Mouse (Mus musculus) ES-E14 (cell line): Measurements from ENCODE around the gene Fkbp1a.

ENCODE experiments used
- CHD2 ChIP-seq: IDR thresholded peaks from 2 replicates; pipeline ENCODE4 v1.6.1; 2014; ENCODE audit warnings: mild to moderate bottlenecking, low read depth, low read length, inconsistent platforms
- MAFK ChIP-seq: IDR thresholded peaks from 2 replicates; pipeline ENCODE4 v1.6.1; 2014; ENCODE audit warnings: mild to moderate bottlenecking, low read depth, low read length, inconsistent platforms; ENCODE audit not compliant: insufficient read depth
- ZC3H11A ChIP-seq: IDR thresholded peaks from 2 replicates; pipeline ENCODE4 v1.6.1; 2012; ENCODE audit warnings: low read depth, mild to moderate bottlenecking, inconsistent platforms, low read length, borderline replicate concordance
- ZNF384 ChIP-seq: IDR thresholded peaks from 2 replicates; pipeline ENCODE4 v1.6.1; 2012; ENCODE audit warnings: low read depth, low read length, inconsistent platforms

DNA sequence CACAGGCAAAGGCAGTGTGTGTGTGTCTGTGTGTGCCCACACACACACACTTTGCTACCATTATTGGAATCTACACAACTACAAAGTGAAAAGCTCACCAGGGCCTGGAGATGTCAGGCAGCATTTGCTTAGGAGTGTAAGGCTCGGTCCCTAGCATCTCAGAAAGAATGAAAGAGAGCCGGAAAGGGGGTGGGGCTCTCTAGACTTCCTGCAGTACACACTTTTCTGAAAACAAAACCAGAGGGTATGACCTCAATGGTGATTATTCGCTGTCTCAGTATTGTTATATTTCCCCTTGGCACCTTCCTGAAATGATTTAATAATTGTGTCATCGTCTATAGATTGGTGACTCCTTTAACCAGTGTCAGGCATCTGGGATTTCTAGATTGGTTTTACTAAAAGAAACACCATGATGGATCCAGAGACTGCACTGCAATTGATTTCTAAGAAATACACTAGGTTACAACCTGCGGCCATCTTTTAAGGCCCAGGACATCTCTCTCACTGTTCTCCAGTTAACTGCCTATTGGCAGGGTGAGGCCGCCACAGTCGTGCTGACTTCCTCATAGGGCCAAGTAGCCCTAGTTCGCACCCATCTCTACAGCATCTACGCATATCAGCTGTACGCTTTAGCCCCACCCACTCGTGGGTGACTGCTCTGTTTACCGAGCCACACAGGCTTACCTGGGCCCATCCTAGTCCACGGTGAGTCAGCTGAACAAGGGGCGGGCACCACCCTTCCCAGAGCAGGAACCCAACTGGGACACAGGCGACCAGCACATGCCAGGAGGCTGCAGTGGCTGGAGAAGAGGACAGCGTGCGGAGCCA lies 29.8 kb downstream of the Fkbp1a start, which contains the start of gene Sdcbp2:
- no peak for TF ChIP-seq CHD2
- no peak for TF ChIP-seq ZC3H11A
- TF ChIP-seq MAFK: no peak
- TF ChIP-seq ZNF384: no peak
